Mouse (Mus musculus): Measurements from ENCODE around the gene Rbm39. TPM values are rescaled to one million over a fixed set of nuclear protein-coding genes. Genes with fewer than 3 reads are reported as not detected.

Gene Rbm39
- 761 and 773 TPM in 2 replicates for polyA plus RNA-seq (2016; fragmentation: Nextera tagmentation; extraction: Ambion mirVana)

GRCm38 (mm10) chr2:156180094-156180821 lies at the start of gene Rbm39:
TSS of gene Rbm39 (minus strand) at chr2:156180238.
- Histone ChIP-seq H3K27ac (peak within 1 kb of the TSS; percentile 97), H3K27me3 (no peaks in the 10 kb centered on the region), H3K36me3 (peaks cover 22% of the 10 kb centered on the region), H3K4me1 (peaks cover 17% of the 10 kb centered on the region), H3K4me3 (peak within 1 kb of the TSS; percentile 100), H3K9ac (peak within 1 kb of the TSS; percentile 100), H3K9me3 (no peaks in the 10 kb centered on the region), H3K4me2 (replicated peaks) (peak within 1 kb of the TSS; percentile 83)
- under 1% methylated on average over 47 of the region's 47 CpGs for WGBS
- ATAC-seq (ENCODE audit: insufficient number of reproducible peaks, insufficient read depth, low FRiP score, low TSS enrichment): peak; percentile 95

GRCm38 (mm10) chr2:156229171-156229570 lies 49.1 kb upstream of the Rbm39 start:
- peaks cover 51% of the 10 kb centered on the region for H3K36me3 ChIP-seq
- H3K27me3 ChIP-seq: no peaks in the 10 kb centered on the region
- no peak overlapping the region for H3K27ac ChIP-seq
- no peak overlapping the region for H3K9ac ChIP-seq
- peaks cover 6% of the 10 kb centered on the region for H3K4me1 ChIP-seq
- no peak overlapping the region for H3K4me2 ChIP-seq (replicated peaks)
- no peak overlapping the region for H3K4me3 ChIP-seq
- 100% methylated on average over 1 of the region's 1 CpGs for WGBS
- no peak for ATAC-seq (ENCODE audit: insufficient number of reproducible peaks, insufficient read depth, low FRiP score, low TSS enrichment)
- no peaks in the 10 kb centered on the region for H3K9me3 ChIP-seq

GRCm38 (mm10) chr2:156227689-156228088 lies 47.7 kb upstream of the Rbm39 start:
- H3K36me3 ChIP-seq: peaks cover 60% of the 10 kb centered on the region
- 93% methylated on average over 1 of the region's 1 CpGs for WGBS

GRCm38 (mm10) chr2:156224043-156224442 lies 44.0 kb upstream of the Rbm39 start:
- H3K36me3 ChIP-seq: peaks cover 46% of the 10 kb centered on the region
- H3K9ac ChIP-seq: no peak overlapping the region
- no peaks in the 10 kb centered on the region for H3K4me1 ChIP-seq
- no peaks in the 10 kb centered on the region for H3K27me3 ChIP-seq
- H3K27ac ChIP-seq: no peak overlapping the region
- H3K9me3 ChIP-seq: no peaks in the 10 kb centered on the region
- ATAC-seq (ENCODE audit: insufficient number of reproducible peaks, insufficient read depth, low FRiP score, low TSS enrichment): no peak
- H3K4me2 ChIP-seq (replicated peaks): no peak overlapping the region
- no peak overlapping the region for H3K4me3 ChIP-seq
- WGBS: 93% methylated on average over 5 of the region's 5 CpGs

More at GRCm38 (mm10) chr2:156227689-156228088, 47.7 kb upstream of the Rbm39 start:
- H3K9me3 ChIP-seq: no peaks in the 10 kb centered on the region
- H3K27ac ChIP-seq: no peak overlapping the region
- no peak for ATAC-seq (ENCODE audit: insufficient number of reproducible peaks, insufficient read depth, low FRiP score, low TSS enrichment)
- H3K4me2 ChIP-seq (replicated peaks): no peak overlapping the region
- H3K4me3 ChIP-seq: no peak overlapping the region
- H3K9ac ChIP-seq: no peak overlapping the region
- H3K4me1 ChIP-seq: no peaks in the 10 kb centered on the region
- no peaks in the 10 kb centered on the region for H3K27me3 ChIP-seq

GRCm38 (mm10) chr2:156222100-156222499 lies 42.1 kb upstream of the Rbm39 start:
- H3K36me3 ChIP-seq: peaks cover 34% of the 10 kb centered on the region
- H3K4me2 ChIP-seq (replicated peaks): no peak overlapping the region

GRCm38 (mm10) chr2:156217786-156218185 lies 37.7 kb upstream of the Rbm39 start:
- ATAC-seq (ENCODE audit: insufficient number of reproducible peaks, insufficient read depth, low FRiP score, low TSS enrichment): no peak
- Histone ChIP-seq H3K4me3 (no peak overlapping the region), H3K9ac (no peak overlapping the region), H3K4me1 (no peaks in the 10 kb centered on the region), H3K4me2 (replicated peaks) (no peak overlapping the region), H3K27me3 (no peaks in the 10 kb centered on the region), H3K9me3 (no peaks in the 10 kb centered on the region), H3K36me3 (peaks cover 8% of the 10 kb centered on the region; the same call in 1 of the 2 replicates), H3K27ac (no peak overlapping the region)
- WGBS: 81% methylated on average over 1 of the region's 1 CpGs

More at GRCm38 (mm10) chr2:156222100-156222499, 42.1 kb upstream of the Rbm39 start:
- Histone ChIP-seq H3K4me3 (no peak overlapping the region), H3K4me1 (no peaks in the 10 kb centered on the region), H3K9me3 (no peaks in the 10 kb centered on the region), H3K27ac (no peak overlapping the region), H3K9ac (no peak overlapping the region), H3K27me3 (no peaks in the 10 kb centered on the region)
- ATAC-seq (ENCODE audit: insufficient number of reproducible peaks, insufficient read depth, low FRiP score, low TSS enrichment): no peak

GRCm38 (mm10) chr2:156203917-156204316 lies 23.9 kb upstream of the Rbm39 start:
- Histone ChIP-seq H3K27me3 (no peaks in the 10 kb centered on the region), H3K4me2 (replicated peaks) (no peak overlapping the region), H3K4me1 (peaks cover 24% of the 10 kb centered on the region), H3K36me3 (peaks cover 22% of the 10 kb centered on the region), H3K27ac (no peak overlapping the region), H3K4me3 (no peak overlapping the region), H3K9me3 (no peaks in the 10 kb centered on the region), H3K9ac (no peak overlapping the region)
- WGBS: 90% methylated on average over 6 of the region's 6 CpGs
- ATAC-seq (ENCODE audit: insufficient number of reproducible peaks, insufficient read depth, low FRiP score, low TSS enrichment): no peak

GRCm38 (mm10) chr2:156202848-156203437 lies 22.9 kb upstream of the Rbm39 start:
- Histone ChIP-seq H3K9ac (no peak overlapping the region), H3K4me1 (peaks cover 33% of the 10 kb centered on the region), H3K27ac (peak overlapping the region; percentile 78), H3K4me2 (replicated peaks) (no peak overlapping the region), H3K4me3 (no peak overlapping the region), H3K27me3 (no peaks in the 10 kb centered on the region), H3K9me3 (no peaks in the 10 kb centered on the region), H3K36me3 (peaks cover 22% of the 10 kb centered on the region)
- 49% methylated on average over 3 of the region's 3 CpGs for WGBS
- peak; percentile 77 for ATAC-seq (ENCODE audit: insufficient number of reproducible peaks, insufficient read depth, low FRiP score, low TSS enrichment)

- H3K4me3 ChIP-seq: no peak overlapping the region
- H3K4me2 ChIP-seq (replicated peaks): no peak overlapping the region
- 94% methylated on average over 4 of the region's 4 CpGs for WGBS
- H3K27me3 ChIP-seq: no peaks in the 10 kb centered on the region
- no peaks in the 10 kb centered on the region for H3K9me3 ChIP-seq
- H3K27ac ChIP-seq: no peak overlapping the region
- no peak for ATAC-seq (ENCODE audit: insufficient number of reproducible peaks, insufficient read depth, low FRiP score, low TSS enrichment)
- H3K36me3 ChIP-seq: peaks cover 15% of the 10 kb centered on the region
- peaks cover 37% of the 10 kb centered on the region for H3K4me1 ChIP-seq
- H3K9ac ChIP-seq: no peak overlapping the region
Observed at GRCm38 (mm10) chr2:156201486-156201885, 21.4 kb upstream of the Rbm39 start.

DNA sequence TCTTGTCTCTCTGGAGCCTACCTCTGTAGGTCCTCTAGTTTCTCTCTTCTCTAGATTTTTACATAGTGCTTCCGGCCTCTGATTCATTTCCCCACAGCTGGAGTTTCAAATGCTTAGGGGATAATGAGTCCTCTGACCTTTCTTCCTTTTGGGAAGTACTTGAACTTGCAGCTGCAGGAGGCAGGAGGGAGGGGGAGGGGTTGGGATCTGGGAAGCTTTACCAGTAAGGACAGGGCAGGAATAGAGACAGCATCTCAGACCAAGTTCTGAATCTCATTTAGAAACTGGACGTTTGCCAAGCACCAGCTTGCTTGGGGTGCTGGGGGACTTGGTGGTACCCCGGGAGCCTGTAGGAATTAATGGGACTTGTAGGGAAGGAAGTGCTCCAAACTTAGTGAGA lies 19.9 kb upstream of the Rbm39 start:
- H3K4me3 ChIP-seq: no peak overlapping the region
- 50% methylated on average over 3 of the region's 3 CpGs for WGBS
- no peak overlapping the region for H3K4me2 ChIP-seq (replicated peaks)
- H3K9ac ChIP-seq: no peak overlapping the region
- H3K36me3 ChIP-seq: peaks cover 13% of the 10 kb centered on the region
- H3K9me3 ChIP-seq: no peaks in the 10 kb centered on the region
- peaks cover 40% of the 10 kb centered on the region for H3K4me1 ChIP-seq
- no peaks in the 10 kb centered on the region for H3K27me3 ChIP-seq
- H3K27ac ChIP-seq: no peak overlapping the region
- ATAC-seq (ENCODE audit: insufficient number of reproducible peaks, insufficient read depth, low FRiP score, low TSS enrichment): no peak

GRCm38 (mm10) chr2:156197129-156197911 lies 17.3 kb upstream of the Rbm39 start:
- ATAC-seq (ENCODE audit: insufficient number of reproducible peaks, insufficient read depth, low FRiP score, low TSS enrichment): no peak
- Histone ChIP-seq H3K4me2 (replicated peaks) (peak overlapping the region; percentile 64), H3K9me3 (no peaks in the 10 kb centered on the region), H3K36me3 (0 out of 2 replicates have a peak, but pooled peaks cover 6% of the 10 kb centered on the region), H3K4me1 (peaks cover 30% of the 10 kb centered on the region), H3K4me3 (peak overlapping the region; percentile 57), H3K27ac (peak overlapping the region; percentile 94), H3K27me3 (no peaks in the 10 kb centered on the region), H3K9ac (peak overlapping the region; percentile 75)
- WGBS: 4% methylated on average over 17 of the region's 17 CpGs

Measured in embryonic facial prominence, embryonic 12.5 days (tissue).